Mouse (Mus musculus) adrenal gland, adult 8-10 months (tissue): ENCODE data around the gene Six5. TPM values are rescaled to one million over a fixed set of nuclear protein-coding genes. Genes with fewer than 3 reads are reported as not detected.

ENCODE experiments used
- DNase-seq: peaks from one replicate; pipeline ENCODE4 v3.0.0; 2022
- total RNA-seq, 4 experiments: library from RNA; stranded (reverse); gene quantifications; 2 replicates each; pipeline ENCODE4 v1.2.4; 2022

Six5 gene
- total RNA-seq, 4 experiments from 2014 or later: 16.8 to 27.8 (median 20.2) TPM

- no peak for DNase-seq
Observed at GRCm38 (mm10) chr7:19097217-19097616, 2.8 kb downstream of the Six5 start.

GRCm38 (mm10) chr7:19097863-19098262 lies 3.5 kb downstream of the Six5 start:
- DNase-seq: no peak

- no peak for DNase-seq
Observed at GRCm38 (mm10) chr7:19098811-19099210, 4.4 kb downstream of the Six5 start.

- DNase-seq: no peak
Observed at GRCm38 (mm10) chr7:19100290-19100689, 5.9 kb downstream of the Six5 start.

- DNase-seq: no peak
Observed at GRCm38 (mm10) chr7:19103741-19104140, 9.3 kb downstream of the Six5 start.

GRCm38 (mm10) chr7:19104486-19104885 lies 10.1 kb downstream of the Six5 start:
- no peak for DNase-seq

GRCm38 (mm10) chr7:19107436-19107835 lies 13.0 kb downstream of the Six5 start:
- no peak for DNase-seq

GRCm38 (mm10) chr7:19109565-19109964 lies 15.2 kb downstream of the Six5 start:
- DNase-seq: no peak

GRCm38 (mm10) chr7:19118028-19118771 lies 23.8 kb downstream of the Six5 start, which contains the start of gene Gm4969:
Gm4969 (minus strand) TSS chr7:19118368.
- peak; percentile 60 for DNase-seq

- DNase-seq: no peak
Observed at GRCm38 (mm10) chr7:19119083-19119482, 24.7 kb downstream of the Six5 start.

- peak; percentile 95 for DNase-seq
Observed at GRCm38 (mm10) chr7:19119631-19120429, 25.4 kb downstream of the Six5 start, which contains the start of gene Fbxo46. Fbxo46 (plus strand) TSS chr7:19119859.

GRCm38 (mm10) chr7:19121686-19122085 lies 27.3 kb downstream of the Six5 start:
- no peak for DNase-seq

GRCm38 (mm10) chr7:19124713-19125112 lies 30.3 kb downstream of the Six5 start:
- DNase-seq: no peak

GRCm38 (mm10) chr7:19127744-19128143 lies 33.4 kb downstream of the Six5 start:
- DNase-seq: no peak

- no peak for DNase-seq
Observed at GRCm38 (mm10) chr7:19129396-19129795, 35.0 kb downstream of the Six5 start.

GRCm38 (mm10) chr7:19130657-19131056 lies 36.3 kb downstream of the Six5 start:
- DNase-seq: no peak

GRCm38 (mm10) chr7:19131324-19131848 lies 37.0 kb downstream of the Six5 start:
- DNase-seq: peak; percentile 98

GRCm38 (mm10) chr7:19136168-19136567 lies 41.8 kb downstream of the Six5 start:
- no peak for DNase-seq

- no peak for DNase-seq
Observed at GRCm38 (mm10) chr7:19136673-19137334, 42.4 kb downstream of the Six5 start.

GRCm38 (mm10) chr7:19137380-19137779 lies 43.0 kb downstream of the Six5 start:
- no peak for DNase-seq

GRCm38 (mm10) chr7:19146793-19147192 lies 52.4 kb downstream of the Six5 start:
- no peak for DNase-seq

- no peak for DNase-seq
Observed at GRCm38 (mm10) chr7:19147497-19148045, 53.2 kb downstream of the Six5 start.
